Mouse (Mus musculus): ENCODE measurements around the gene Il22ra1.

DNA sequence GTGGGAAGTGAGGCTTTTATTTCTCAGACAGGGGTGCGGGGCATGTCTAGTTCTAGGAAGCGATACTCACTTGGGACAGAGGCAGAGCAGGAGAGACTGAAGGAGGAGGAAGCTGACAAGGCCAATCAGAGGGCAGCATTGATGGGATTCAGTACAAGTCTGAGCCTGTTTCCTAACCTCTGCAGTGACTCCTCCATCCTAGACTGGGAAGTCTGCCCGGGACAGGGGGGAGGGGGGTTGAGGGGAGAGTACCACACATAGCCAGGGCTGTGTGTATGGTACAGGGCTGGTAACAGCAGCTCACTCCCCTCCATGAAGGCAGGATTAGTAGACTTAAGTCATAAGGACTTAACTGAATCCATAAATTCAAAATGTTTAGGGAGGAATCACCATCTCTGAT, 52.3 kb downstream of the Il22ra1 start:
- no peak for TF ChIP-seq GATA1 (IDR thresholded peaks at IDR 0.05; ENCODE audit: borderline replicate concordance, low read length)
- no peak for TF ChIP-seq FLI1 (IDR thresholded peaks at IDR 0.05; ENCODE audit: low read length)

All from megakaryocyte, embryonic 14.5 days (primary cell).